In genomic region chr16:33686056-33686455, GRCm38 (mm10) we compare ENCODE assay signal across 10 mouse cellular contexts. TPM values are rescaled to one million over a fixed set of nuclear protein-coding genes. Genes with fewer than 3 reads are reported as not detected.
A peak's percentile ranks its signal among the peaks of the same experiment; 100 is the strongest.
DNase-seq lines count a peak whose midpoint lies in the region; ATAC-seq and TF ChIP-seq lines count a peak whose summit lies in the region.
"Had no signal": no experiment of that assay in that cellular context is flagged by ENCODE, and none has a peak within 500 bp of the region (broad histone marks: within the 10 kb centered on the region; RNA-seq: fewer than 3 reads in every experiment).

No protein-coding gene starts in this region.

- peak overlapping the region; percentile 92; the same call in 1 of the 2 replicates for H3K27ac ChIP-seq in left cerebral cortex, adult 2 months
- H3K27ac ChIP-seq in forebrain, embryonic 10.5 days = peak overlapping the region; percentile 99
- H3K27ac ChIP-seq in intestine, postnatal 0 days (ENCODE audit: low read depth, low read length) = no peak overlapping the region
- H3K27ac ChIP-seq in neural tube, embryonic 14.5 days (ENCODE audit: low read depth, low read length) = no peak overlapping the region

- H3K27me3 ChIP-seq in forebrain, embryonic 10.5 days (ENCODE audit: poor library complexity, severe bottlenecking) = no peaks in the 10 kb centered on the region; the same call in 1 of the 2 replicates
- no peaks in the 10 kb centered on the region for H3K27me3 ChIP-seq in intestine, postnatal 0 days (replicated peaks; ENCODE audit: control insufficient read depth, insufficient read depth, low read length)
- H3K27me3 ChIP-seq in neural tube, embryonic 14.5 days (ENCODE audit: control insufficient read depth, insufficient read depth, low read length) = no peaks in the 10 kb centered on the region
- H3K27me3 ChIP-seq: Patski had no signal

- WGBS in forebrain, embryonic 10.5 days = 86% methylated on average over 1 of the region's 1 CpGs
- WGBS in intestine, postnatal 0 days = 59% methylated on average over 1 of the region's 1 CpGs
- 67% methylated on average over 1 of the region's 1 CpGs for WGBS in neural tube, embryonic 14.5 days

- ATAC-seq in intestine, postnatal 0 days = no peak
- ATAC-seq in neural tube, embryonic 14.5 days (ENCODE audit: low read depth) = no peak
- no peak for ATAC-seq in frontal cortex, adult (ENCODE audit: low TSS enrichment)
- ATAC-seq: Patski had no signal

- peak overlapping the region; percentile 85 for H3K4me3 ChIP-seq in left cerebral cortex, adult 2 months
- peak overlapping the region; percentile 94 for H3K4me3 ChIP-seq in forebrain, embryonic 10.5 days
- H3K4me3 ChIP-seq in intestine, postnatal 0 days (ENCODE audit: low read depth, low read length) = peak overlapping the region; percentile 74
- H3K4me3 ChIP-seq in neural tube, embryonic 14.5 days (ENCODE audit: low read depth, low read length) = peak overlapping the region; percentile 61; the same call in 1 of the 2 replicates

- H3K9me3 ChIP-seq in forebrain, embryonic 10.5 days = no peaks in the 10 kb centered on the region
- no peaks in the 10 kb centered on the region for H3K9me3 ChIP-seq in intestine, postnatal 0 days (ENCODE audit: control insufficient read depth)
- H3K9me3 ChIP-seq in neural tube, embryonic 14.5 days (ENCODE audit: control insufficient read depth, low read length) = no peaks in the 10 kb centered on the region

- no peak for DNase-seq in left cerebral cortex, adult 2 months (ENCODE audit: extremely low spot score in 1 of 2, low spot score in 2 of 2)
- no peak for DNase-seq in left cerebral cortex, postnatal 14 days (ENCODE audit: low spot score in 2 of 2)
- DNase-seq in forebrain, embryonic 10.5 days (ENCODE audit: extremely low spot score, low spot score) = no peak
- DNase-seq in urinary bladder, adult 2 months (ENCODE audit: low spot score) = no peak
- DNase-seq in adrenal gland, adult 8-10 months = no peak
- DNase-seq: layer of hippocampus, postnatal 36 days had no signal

- intact Hi-C loops in left cerebral cortex, adult 2 months (cut with DNase I) = no loop called here
- intact Hi-C loops in left cerebral cortex, postnatal 14 days (cut with DNase I) = no loop called here

- peak overlapping the region; percentile 98 for H3K4me2 ChIP-seq in intestine, postnatal 0 days (replicated peaks; ENCODE audit: low read depth)
- peak overlapping the region; percentile 97 for H3K4me2 ChIP-seq in neural tube, embryonic 14.5 days (ENCODE audit: low read depth, low read length)

- no peak for TF ChIP-seq CTCF in left cerebral cortex, adult 2 months (IDR thresholded peaks at IDR 0.05)
- TF ChIP-seq CTCF in intestine, postnatal 0 days (IDR thresholded peaks at IDR 0.05; ENCODE audit: low read depth) = no peak

- peaks cover 79% of the 10 kb centered on the region for H3K4me1 ChIP-seq in forebrain, embryonic 10.5 days
- H3K4me1 ChIP-seq in intestine, postnatal 0 days (replicated peaks; ENCODE audit: control insufficient read depth, insufficient read depth, low read length) = no peaks in the 10 kb centered on the region
- H3K4me1 ChIP-seq in neural tube, embryonic 14.5 days (ENCODE audit: control insufficient read depth, insufficient read depth, low read length) = peaks cover 4% of the 10 kb centered on the region

- no peak overlapping the region for H3K9ac ChIP-seq in intestine, postnatal 0 days (ENCODE audit: low read depth, low read length)
- no peak overlapping the region for H3K9ac ChIP-seq in neural tube, embryonic 14.5 days (replicated peaks; ENCODE audit: low read depth, low read length)

- peaks cover 24% of the 10 kb centered on the region for H3K36me3 ChIP-seq in forebrain, embryonic 10.5 days (replicated peaks)
- H3K36me3 ChIP-seq in intestine, postnatal 0 days (ENCODE audit: control insufficient read depth, insufficient read depth) = no peaks in the 10 kb centered on the region
- H3K36me3 ChIP-seq in neural tube, embryonic 14.5 days (ENCODE audit: control insufficient read depth, insufficient read depth, low read length) = no peaks in the 10 kb centered on the region

RNA-seq across cellular contexts. Expression of gene Heg1, which starts 1.9 kb away (rescaled TPM):
- total RNA-seq in left cerebral cortex, adult 2 months (2021) = 10 to 100 TPM; 31.0 to 35.5 TPM
- 10 to 100 TPM; 37.6 to 37.7 TPM for total RNA-seq in left cerebral cortex, postnatal 14 days (2021)
- 22.8 and 23.1 TPM in 2 replicates for polyA plus RNA-seq in forebrain, embryonic 10.5 days (2016; fragmentation: Nextera tagmentation; extraction: Ambion mirVana)
- polyA plus RNA-seq in intestine, postnatal 0 days (2015; fragmentation: Nextera tagmentation; extraction: Ambion mirVana) = 11.6 and 13.0 TPM in 2 replicates
- polyA plus RNA-seq in neural tube, embryonic 14.5 days (2014; fragmentation: Nextera tagmentation; extraction: Ambion mirVana) = 4.6 and 9.7 TPM in 2 replicates
- polyA plus RNA-seq in urinary bladder, adult 2 months (2012; rRNA removed) = 66.3 and 86.7 TPM in 2 replicates
- total RNA-seq in adrenal gland, adult 8-10 months (2022) = 10 to 100 TPM; 52.8 to 69.3 (median 61.5) TPM

Comparison
In these comparisons a context has a peak if more than half of its experiments do, and no peak if none do; other contexts are left out.
1. H3K27ac ChIP-seq: peak in left cerebral cortex, adult 2 months (single experiment) and forebrain, embryonic 10.5 days (single experiment); none in intestine, postnatal 0 days (single experiment) and neural tube, embryonic 14.5 days (single experiment).
2. Peak in every context shown above with its lines, with median percentiles within 50 percentile points of each other: H3K4me3 ChIP-seq.